Mouse (Mus musculus) stomach, embryonic 14.5 days (tissue): Measurements from ENCODE around the gene Birc5. TPM values are rescaled to one million over a fixed set of nuclear protein-coding genes. Genes with fewer than 3 reads are reported as not detected.
A peak's percentile ranks its signal among the peaks of the same experiment; 100 is the strongest.
"Not testable (repeated sequence)": the region's sequence is repeated elsewhere in the genome, so short reads cannot be mapped to it uniquely, and the experiment has no call there.

Experiments
- ATAC-seq: fragments of 200-750 bp; cut with Nextera tagmentation; 2 replicates; pipeline ENCODE4 v1.8.0; 2017; ENCODE audit warnings: low read depth, moderate TSS enrichment; ENCODE audit not compliant: insufficient number of reproducible peaks, insufficient read depth, low FRiP score
- H3K27ac ChIP-seq: fragments of 300-500 bp; sonication (generic); 2 replicates; pipeline ENCODE4 v1.5.1; 2014; ENCODE audit warnings: mild to moderate bottlenecking, low read length, moderate library complexity, mixed read lengths
- H3K27me3 ChIP-seq: fragments of 300-500 bp; sonication (generic); 2 replicates; pipeline ENCODE4 v1.6.1; 2014; ENCODE audit warnings: low read length, control low read depth, mixed read lengths; ENCODE audit not compliant: control insufficient read depth, insufficient read depth
- H3K36me3 ChIP-seq: fragments of 300-500 bp; sonication (generic); 2 replicates; pipeline ENCODE4 v1.6.1; 2014; ENCODE audit warnings: mild to moderate bottlenecking, control low read depth, low read length, moderate library complexity, mixed read lengths; ENCODE audit not compliant: control insufficient read depth, insufficient read depth
- H3K4me1 ChIP-seq: fragments of 300-500 bp; sonication (generic); 2 replicates; pipeline ENCODE4 v1.6.1; 2014; ENCODE audit warnings: low read length, control low read depth, mixed read lengths; ENCODE audit not compliant: control insufficient read depth, insufficient read depth
- H3K4me2 ChIP-seq: fragments of 300-500 bp; sonication (generic); replicated peaks from 2 replicates; pipeline ENCODE4 v1.6.1; 2014; ENCODE audit warnings: low read depth, low read length, control low read depth
- H3K4me3 ChIP-seq: fragments of 300-500 bp; sonication (generic); 2 replicates; pipeline ENCODE4 v1.5.1; 2014; ENCODE audit warnings: low read depth, low read length, control low read depth
- H3K9ac ChIP-seq: fragments of 300-500 bp; sonication (generic); replicated peaks from 2 replicates; pipeline ENCODE4 v1.6.1; 2014; ENCODE audit warnings: low read depth, mild to moderate bottlenecking, control low read depth, low read length, moderate library complexity, mixed read lengths
- H3K9me3 ChIP-seq: fragments of 300-500 bp; sonication (generic); 2 replicates; pipeline ENCODE4 v1.6.1; 2016; ENCODE audit warnings: low read depth, low read length, control low read depth; ENCODE audit not compliant: control insufficient read depth
- WGBS: fragments of 180-500 bp; shearing (Covaris S2); extraction: QIAGEN DNeasy Blood & Tissue Kit; methylation state at CpG from one replicate; pipeline ENCODE4 v1.1.7; 2014; 5-methylcytosine and 5-hydroxymethylcytosine counted together
- polyA plus RNA-seq: library from polyadenylated mRNA; unstranded; fragments of >200 nt; fragmentation: Nextera tagmentation; extraction: Ambion mirVana; gene quantifications from 2 replicates; pipeline ENCODE4 v1.2.1, GENCODE M21; 2014

Birc5 gene
- polyA plus RNA-seq, 1 experiment from 2014 or later, result 307 TPM

- no peak overlapping the region for H3K4me2 ChIP-seq
- ATAC-seq, result peak; percentile 34; the same call in 1 of the 2 replicates
- H3K9ac ChIP-seq, result no peak overlapping the region
- no peak overlapping the region for H3K4me3 ChIP-seq
- WGBS, result 38% methylated on average over 9 of the region's 9 CpGs
- no peaks in the 10 kb centered on the region for H3K36me3 ChIP-seq
- no peaks in the 10 kb centered on the region for H3K27me3 ChIP-seq
- H3K27ac ChIP-seq, result peak overlapping the region; percentile 69
- H3K4me1 ChIP-seq, result peaks cover 43% of the 10 kb centered on the region
- H3K9me3 ChIP-seq, result no peaks in the 10 kb centered on the region
Measured at GRCm38 (mm10) chr11:117828888-117829604, 20.0 kb upstream of the Birc5 start.

GRCm38 (mm10) chr11:117829671-117830215 lies 19.3 kb upstream of the Birc5 start:
- Histone ChIP-seq H3K4me1 (peaks cover 39% of the 10 kb centered on the region), H3K9ac (no peak overlapping the region), H3K36me3 (no peaks in the 10 kb centered on the region), H3K27me3 (no peaks in the 10 kb centered on the region), H3K4me2 (no peak overlapping the region), H3K27ac (peak overlapping the region; percentile 69; the same call in 1 of the 2 replicates), H3K4me3 (no peak overlapping the region), H3K9me3 (no peaks in the 10 kb centered on the region)
- no peak for ATAC-seq
- WGBS, result 54% methylated on average over 2 of the region's 2 CpGs

GRCm38 (mm10) chr11:117830401-117830800 lies 18.6 kb upstream of the Birc5 start:
- H3K36me3 ChIP-seq, result no peaks in the 10 kb centered on the region
- H3K4me2 ChIP-seq, result no peak overlapping the region
- no peak for ATAC-seq
- H3K4me1 ChIP-seq, result peaks cover 35% of the 10 kb centered on the region
- H3K4me3 ChIP-seq, result no peak overlapping the region
- WGBS, result 69% methylated on average over 9 of the region's 9 CpGs
- no peaks in the 10 kb centered on the region for H3K9me3 ChIP-seq
- H3K27ac ChIP-seq, result no peak overlapping the region
- H3K27me3 ChIP-seq, result no peaks in the 10 kb centered on the region
- no peak overlapping the region for H3K9ac ChIP-seq

GRCm38 (mm10) chr11:117832086-117832969 lies 16.7 kb upstream of the Birc5 start:
- H3K4me1 ChIP-seq, result peaks cover 21% of the 10 kb centered on the region
- H3K36me3 ChIP-seq, result no peaks in the 10 kb centered on the region
- H3K9me3 ChIP-seq, result no peaks in the 10 kb centered on the region
- H3K4me3 ChIP-seq, result peak overlapping the region; percentile 14
- H3K9ac ChIP-seq, result no peak overlapping the region
- H3K27me3 ChIP-seq, result no peaks in the 10 kb centered on the region
- peak overlapping the region; percentile 35 for H3K4me2 ChIP-seq
- 20% methylated on average over 28 of the region's 28 CpGs for WGBS
- peak; percentile 35; the same call in 1 of the 2 replicates for ATAC-seq
- no peak overlapping the region for H3K27ac ChIP-seq

- not testable (repeated sequence) for ATAC-seq, H3K27ac ChIP-seq, H3K4me3 ChIP-seq, H3K36me3 ChIP-seq, H3K9me3 ChIP-seq, H3K27me3 ChIP-seq, H3K4me2 ChIP-seq, H3K9ac ChIP-seq
- WGBS, result 93% methylated on average over 4 of the region's 6 CpGs
- peaks cover 11% of the 10 kb centered on the region for H3K4me1 ChIP-seq
Measured at GRCm38 (mm10) chr11:117833509-117833908, 15.5 kb upstream of the Birc5 start.

- Histone ChIP-seq H3K27me3 (no peaks in the 10 kb centered on the region), H3K9me3 (no peaks in the 10 kb centered on the region), H3K27ac (no peak overlapping the region), H3K9ac (no peak overlapping the region), H3K4me1 (peaks cover 5% of the 10 kb centered on the region; the same call in 1 of the 2 replicates), H3K4me2 (no peak overlapping the region), H3K36me3 (no peaks in the 10 kb centered on the region), H3K4me3 (no peak overlapping the region)
- 84% methylated on average over 8 of the region's 8 CpGs for WGBS
- no peak for ATAC-seq
Measured at GRCm38 (mm10) chr11:117834086-117834485, 15.0 kb upstream of the Birc5 start.

- Histone ChIP-seq H3K27me3 (no peaks in the 10 kb centered on the region), H3K9me3 (no peaks in the 10 kb centered on the region), H3K9ac (no peak overlapping the region), H3K27ac (no peak overlapping the region), H3K4me2 (peak overlapping the region; percentile 29; the same call in 1 of the 2 replicates), H3K4me3 (no peak overlapping the region), H3K4me1 (no peaks in the 10 kb centered on the region), H3K36me3 (no peaks in the 10 kb centered on the region)
- WGBS, result 29% methylated on average over 13 of the region's 13 CpGs
- ATAC-seq, result no peak
Measured at GRCm38 (mm10) chr11:117836306-117836705, 12.7 kb upstream of the Birc5 start.

- Histone ChIP-seq H3K27ac (peak overlapping the region; percentile 29; the same call in 1 of the 2 replicates), H3K36me3 (no peaks in the 10 kb centered on the region), H3K27me3 (no peaks in the 10 kb centered on the region), H3K4me2 (no peak overlapping the region), H3K4me1 (no peaks in the 10 kb centered on the region), H3K4me3 (no peak overlapping the region), H3K9me3 (no peaks in the 10 kb centered on the region), H3K9ac (no peak overlapping the region)
- peak; percentile 81 for ATAC-seq
- 65% methylated on average over 2 of the region's 2 CpGs for WGBS
Measured at GRCm38 (mm10) chr11:117838572-117838971, 10.5 kb upstream of the Birc5 start.
